In genomic region chr4:114642469-114642868, GRCm38 (mm10) we compare ENCODE assay signal across 35 mouse cellular contexts.
"Had no signal": no experiment of that assay in that cellular context is flagged by ENCODE, and none has a peak within 500 bp of the region (broad histone marks: within the 10 kb centered on the region; RNA-seq: fewer than 3 reads in every experiment).

No protein-coding gene starts in this region.

- H3K4me2 ChIP-seq: heart, embryonic 11.5 days; heart, embryonic 12.5 days; heart, embryonic 13.5 days; heart, embryonic 15.5 days; hindbrain, embryonic 12.5 days; hindbrain, embryonic 13.5 days; hindbrain, embryonic 14.5 days; hindbrain, embryonic 15.5 days; intestine, embryonic 15.5 days; kidney, embryonic 15.5 days had no signal

- H3K36me3 ChIP-seq: heart, embryonic 10.5 days; heart, embryonic 12.5 days; heart, embryonic 13.5 days; heart, embryonic 15.5 days; hindbrain, embryonic 10.5 days; hindbrain, embryonic 12.5 days; hindbrain, embryonic 13.5 days; hindbrain, embryonic 15.5 days; intestine, embryonic 15.5 days; kidney, embryonic 15.5 days had no signal

- ATAC-seq: hindbrain, embryonic 16.5 days; hindbrain, postnatal 0 days; inflammation-experienced regulatory T-cells, adult 6 months; intestine, embryonic 15.5 days; intestine, embryonic 16.5 days; intestine, postnatal 0 days had no signal

- H3K27me3 ChIP-seq: intestine, embryonic 15.5 days had no signal

- H3K9me3 ChIP-seq: heart, embryonic 10.5 days; heart, embryonic 12.5 days; heart, embryonic 13.5 days; heart, embryonic 15.5 days; hindbrain, embryonic 10.5 days; hindbrain, embryonic 12.5 days; hindbrain, embryonic 13.5 days; hindbrain, embryonic 15.5 days; intestine, embryonic 15.5 days; kidney, embryonic 15.5 days had no signal

- H3K4me3 ChIP-seq: heart, embryonic 10.5 days; heart, embryonic 12.5 days; heart, embryonic 13.5 days; heart, embryonic 15.5 days; hindbrain, embryonic 10.5 days; hindbrain, embryonic 12.5 days; hindbrain, embryonic 13.5 days; hindbrain, embryonic 15.5 days; intestine, embryonic 15.5 days; kidney, embryonic 15.5 days; layer of hippocampus, adult 2 months; left cerebral cortex, adult 2 months had no signal

- H3K4me1 ChIP-seq: heart, embryonic 10.5 days; heart, embryonic 12.5 days; heart, embryonic 13.5 days; hindbrain, embryonic 10.5 days; hindbrain, embryonic 15.5 days; intestine, embryonic 15.5 days had no signal

- H3K27ac ChIP-seq: heart, embryonic 10.5 days; heart, embryonic 13.5 days; heart, embryonic 15.5 days; hindbrain, embryonic 10.5 days; hindbrain, embryonic 12.5 days; hindbrain, embryonic 13.5 days; hindbrain, embryonic 14.5 days; hindbrain, embryonic 15.5 days; hindbrain, postnatal 0 days; intestine, embryonic 15.5 days; kidney, embryonic 15.5 days; kidney, postnatal 0 days; layer of hippocampus, adult 2 months; left cerebral cortex, adult 2 months had no signal

- H3K9ac ChIP-seq: heart, embryonic 12.5 days; heart, embryonic 13.5 days; heart, embryonic 15.5 days; hindbrain, embryonic 12.5 days; hindbrain, embryonic 13.5 days; hindbrain, embryonic 14.5 days; hindbrain, embryonic 15.5 days; intestine, embryonic 15.5 days; kidney, embryonic 15.5 days had no signal

- DNase-seq: heart, postnatal 10 days; heart, postnatal 36 days; heart, postnatal 4 days; kidney, adult 11 months; kidney, adult 18-20 months; kidney, adult 2 months; kidney, adult 8-10 months; kidney, adult 9 months; kidney, postnatal 10 days; kidney, postnatal 14 days; kidney, postnatal 25 days; kidney, postnatal 36 days; kidney, postnatal 4 days; layer of hippocampus, adult 9-11 months; layer of hippocampus, postnatal 36 days had no signal
